Mouse (Mus musculus): ENCODE measurements around the gene Fam183b.

The Fam183b gene

GRCm38 (mm10) chr11:58772888-58773287 lies 28.9 kb downstream of the Fam183b start, which contains the start of gene Olfr315:
TSS of gene Olfr315 (plus strand) at chr11:58773188.

GRCm38 (mm10) chr11:58752434-58752833 lies 49.3 kb downstream of the Fam183b start, which contains the start of gene Olfr316:
TSS of gene Olfr316 (plus strand) at chr11:58752734.
- 82% methylated on average over 2 of the region's 2 CpGs for WGBS

- WGBS: 74% methylated on average over 18 of the region's 18 CpGs
Observed at GRCm38 (mm10) chr11:58751096-58751495, 50.7 kb downstream of the Fam183b start.

Data from cerebral cortex, adult 2 months (tissue).